Mouse (Mus musculus): ENCODE measurements around the gene Tbc1d5. TPM values are rescaled to one million over a fixed set of nuclear protein-coding genes. Genes with fewer than 3 reads are reported as not detected.

The Tbc1d5 gene
- total and polyA plus RNA-seq, 3 experiments, result 6.6 to 13.9 (median 7.7) TPM

DNA sequence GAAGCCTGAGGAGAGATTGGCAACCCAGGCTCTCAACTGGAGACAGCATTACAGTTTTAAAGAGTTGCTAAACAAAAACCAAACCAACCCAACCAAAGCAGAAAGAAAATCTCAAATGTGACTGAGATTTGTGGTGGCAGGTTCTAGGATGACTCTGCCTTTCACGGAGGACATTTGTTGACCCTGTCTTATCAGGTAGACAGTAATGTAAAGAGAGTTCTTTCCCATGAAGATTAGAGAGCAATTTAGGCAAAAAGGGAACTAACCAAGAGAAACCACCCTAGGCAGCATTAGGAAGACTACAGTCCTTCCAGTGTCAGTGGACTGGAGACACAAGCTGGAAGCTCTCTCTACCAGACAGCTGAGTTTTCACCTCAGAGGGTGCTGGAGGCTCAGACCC is 438.3 kb downstream of the Tbc1d5 start:
- dilution Hi-C loops (cut with MboI; ENCODE audit: extremely low pct_ligation_motif_present, extremely low pct_unique_long_range_greater_than_20kb, low sequenced_read_pairs) (no loop called here), in situ Hi-C loops (cut with MboI; ENCODE audit: low pct_ligation_motif_present, low pct_unique_long_range_greater_than_20kb, low sequenced_read_pairs) (no loop called here)
- Histone ChIP-seq H3K79me2 (replicated peaks; ENCODE audit: control insufficient read depth, extremely low read depth, insufficient read depth, poor library complexity, severe bottlenecking) (no peaks in the 10 kb centered on the region), H3K4me1 (ENCODE audit: control insufficient read depth in 1 of 2, insufficient read depth in 2 of 2) (no peaks in the 10 kb centered on the region), H3K9me3 (replicated peaks; ENCODE audit: low read length) (no peaks in the 10 kb centered on the region), H3K9ac (ENCODE audit: insufficient read depth, low read depth) (no peak overlapping the region), H3K4me3 (replicated peaks in 1 of 3; ENCODE audit: low read depth in 2 of 3, low read length in 2 of 3, poor library complexity in 1 of 3) (no peak overlapping the region), H3K36me3 (replicated peaks in 1 of 2; ENCODE audit: control insufficient read depth in 1 of 2, insufficient read depth in 1 of 2, low read length in 1 of 2) (peaks cover 4 to 33% of the 10 kb centered on the region in 2 experiments), H3K27me3 (replicated peaks) (no peaks in the 10 kb centered on the region), H3K4me2 (ENCODE audit: insufficient read depth, low read depth, poor library complexity, severe bottlenecking) (no peak overlapping the region), H3K27ac (ENCODE audit: insufficient read depth, low read depth) (no peak overlapping the region)
- TF ChIP-seq IRF4 (IDR thresholded peaks at IDR 0.05; ENCODE audit: low read depth, low read length) (no peak), SIN3A (IDR thresholded peaks at IDR 0.05; ENCODE audit: low read length) (no peak), E2F4 (IDR thresholded peaks at IDR 0.05; ENCODE audit: insufficient replicate concordance, low read depth, low read length) (no peak), CHD1 (IDR thresholded peaks at IDR 0.05; ENCODE audit: low read depth, low read length) (no peak), NELFE (IDR thresholded peaks at IDR 0.05; ENCODE audit: low read depth, low read length) (no peak), MAZ (IDR thresholded peaks at IDR 0.05; ENCODE audit: low read depth, low read length) (no peak), SMC3 (IDR thresholded peaks at IDR 0.05; ENCODE audit: low read depth, low read length) (no peak), GABPA (IDR thresholded peaks at IDR 0.05; ENCODE audit: insufficient replicate concordance, low read depth, low read length) (no peak), ELF1 (IDR thresholded peaks at IDR 0.05; ENCODE audit: low read depth, low read length) (no peak), MYC (IDR thresholded peaks at IDR 0.05; ENCODE audit: low read depth, low read length) (no peak), CTCF (conservative IDR thresholded peaks at IDR 0.05 in 1 of 2, IDR thresholded peaks at IDR 0.05 in 1 of 2; ENCODE audit: low read depth in 2 of 2, low read length in 2 of 2) (no peak), BHLHE40 (IDR thresholded peaks at IDR 0.05; ENCODE audit: low read depth, low read length) (no peak), USF2 (conservative IDR thresholded peaks at IDR 0.05; ENCODE audit: low read depth, low read length) (no peak), POLR2A (IDR thresholded peaks at IDR 0.05; ENCODE audit: low read depth, low read length) (no peak), ZC3H11A (IDR thresholded peaks at IDR 0.05; ENCODE audit: low read depth, low read length) (no peak), TCF12 (IDR thresholded peaks at IDR 0.05; ENCODE audit: low read depth, low read length) (no peak)
- no peak for DNase-seq (ENCODE audit: extremely low read depth)

DNA sequence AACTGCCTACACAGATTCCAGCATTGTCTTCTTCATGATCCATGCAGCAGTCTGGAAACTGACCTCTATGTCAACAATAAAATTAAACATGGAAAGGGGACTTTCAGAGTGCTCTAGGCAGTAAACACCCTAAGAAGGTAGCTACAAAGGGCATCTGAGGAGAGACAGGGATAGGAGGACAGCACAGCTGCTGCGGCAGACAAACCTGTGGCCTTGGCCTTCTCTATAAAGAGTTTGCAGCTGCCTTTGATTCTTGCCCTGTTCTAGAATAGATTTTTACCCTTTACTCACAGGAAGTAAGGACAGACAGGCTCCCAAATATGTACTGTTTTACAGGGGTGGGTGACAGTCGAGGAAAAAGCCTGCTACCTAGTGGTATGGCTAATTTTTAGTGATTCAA is 440.7 kb downstream of the Tbc1d5 start:
- Histone ChIP-seq H3K27me3 (replicated peaks) (no peaks in the 10 kb centered on the region), H3K79me2 (replicated peaks; ENCODE audit: control insufficient read depth, extremely low read depth, insufficient read depth, poor library complexity, severe bottlenecking) (no peaks in the 10 kb centered on the region), H3K36me3 (replicated peaks in 1 of 2; ENCODE audit: control insufficient read depth in 1 of 2, insufficient read depth in 1 of 2, low read length in 1 of 2) (peaks cover 9 to 54% of the 10 kb centered on the region in 2 experiments), H3K9me3 (replicated peaks; ENCODE audit: low read length) (no peaks in the 10 kb centered on the region), H3K4me2 (ENCODE audit: insufficient read depth, low read depth, poor library complexity, severe bottlenecking) (no peak overlapping the region), H3K9ac (ENCODE audit: insufficient read depth, low read depth) (no peak overlapping the region), H3K4me3 (replicated peaks in 1 of 3; ENCODE audit: low read depth in 2 of 3, low read length in 2 of 3, poor library complexity in 1 of 3) (no peak overlapping the region), H3K27ac (ENCODE audit: insufficient read depth, low read depth) (no peak overlapping the region), H3K4me1 (ENCODE audit: control insufficient read depth in 1 of 2, insufficient read depth in 2 of 2) (no peaks in the 10 kb centered on the region)
- TF ChIP-seq CHD1 (IDR thresholded peaks at IDR 0.05; ENCODE audit: low read depth, low read length) (no peak), KAT2A (IDR thresholded peaks at IDR 0.05; ENCODE audit: insufficient replicate concordance, low read length) (no peak), ZC3H11A (IDR thresholded peaks at IDR 0.05; ENCODE audit: low read depth, low read length) (no peak), JUN (IDR thresholded peaks at IDR 0.05; ENCODE audit: insufficient read depth, low read depth, low read length) (no peak), BHLHE40 (IDR thresholded peaks at IDR 0.05; ENCODE audit: low read depth, low read length) (no peak), NELFE (IDR thresholded peaks at IDR 0.05; ENCODE audit: low read depth, low read length) (no peak), NRF1 (IDR thresholded peaks at IDR 0.05; ENCODE audit: low read depth, low read length) (no peak), ZKSCAN1 (IDR thresholded peaks at IDR 0.05; ENCODE audit: borderline replicate concordance, low read depth, low read length) (no peak), POLR2AphosphoS2 (IDR thresholded peaks at IDR 0.05; ENCODE audit: low read depth, low read length) (no peak), USF1 (IDR thresholded peaks at IDR 0.05; ENCODE audit: low read depth, low read length) (no peak), CHD2 (IDR thresholded peaks at IDR 0.05; ENCODE audit: low read length) (no peak), CTCF (conservative IDR thresholded peaks at IDR 0.05 in 1 of 2, IDR thresholded peaks at IDR 0.05 in 1 of 2; ENCODE audit: low read depth in 2 of 2, low read length in 2 of 2) (no peak), SIN3A (IDR thresholded peaks at IDR 0.05; ENCODE audit: low read length) (no peak), UBTF (IDR thresholded peaks at IDR 0.05; ENCODE audit: low read depth, low read length) (no peak), MEF2A (IDR thresholded peaks at IDR 0.05; ENCODE audit: borderline replicate concordance, low read depth, low read length) (no peak), E2F4 (IDR thresholded peaks at IDR 0.05; ENCODE audit: insufficient replicate concordance, low read depth, low read length) (no peak), ZNF384 (IDR thresholded peaks at IDR 0.05; ENCODE audit: low read depth, low read length) (no peak), SMC3 (IDR thresholded peaks at IDR 0.05; ENCODE audit: low read depth, low read length) (no peak), POLR2A (IDR thresholded peaks at IDR 0.05; ENCODE audit: low read depth, low read length) (no peak), ZMIZ1 (IDR thresholded peaks at IDR 0.05; ENCODE audit: low read depth, low read length) (no peak)
- dilution Hi-C loops (cut with MboI; ENCODE audit: extremely low pct_ligation_motif_present, extremely low pct_unique_long_range_greater_than_20kb, low sequenced_read_pairs), result no loop called here
- no peak for DNase-seq (ENCODE audit: extremely low read depth)
- in situ Hi-C loops (cut with MboI; ENCODE audit: low pct_ligation_motif_present, low pct_unique_long_range_greater_than_20kb, low sequenced_read_pairs), result no loop called here
